Mouse (Mus musculus) mouse trophoblast stem cell (cell line): ENCODE measurements around the gene Pgrmc2.

Source experiments
- in situ Hi-C, 2 experiments: fragments of 300-500 bp; cut with MseI, MboI; formaldehyde crosslinking; loops; 2 replicates in 1 of 2; 3 replicates in 1 of 2; pipeline ENCODE4 v1.15.1; 2025

Gene Pgrmc2

DNA sequence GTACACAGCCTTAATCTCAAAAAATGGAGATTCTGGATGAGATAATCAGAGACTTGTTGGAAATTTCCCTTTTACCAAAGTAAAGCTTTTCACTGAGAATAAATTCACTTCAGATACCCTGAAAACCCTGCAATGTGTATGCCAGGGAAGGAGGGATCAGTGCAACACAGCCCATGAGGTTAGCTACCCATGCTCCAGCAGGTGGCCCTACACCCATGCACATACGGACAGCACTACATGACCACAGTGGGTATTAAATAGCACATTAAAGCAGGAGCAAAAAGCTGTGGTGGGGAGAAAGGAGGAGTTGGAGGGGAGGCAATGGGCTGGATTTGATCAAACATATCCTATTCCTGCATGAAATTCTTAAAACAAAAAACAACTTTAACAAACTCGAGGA, 12.3 kb downstream of the Pgrmc2 start:
- in situ Hi-C loops: no loop called here

DNA sequence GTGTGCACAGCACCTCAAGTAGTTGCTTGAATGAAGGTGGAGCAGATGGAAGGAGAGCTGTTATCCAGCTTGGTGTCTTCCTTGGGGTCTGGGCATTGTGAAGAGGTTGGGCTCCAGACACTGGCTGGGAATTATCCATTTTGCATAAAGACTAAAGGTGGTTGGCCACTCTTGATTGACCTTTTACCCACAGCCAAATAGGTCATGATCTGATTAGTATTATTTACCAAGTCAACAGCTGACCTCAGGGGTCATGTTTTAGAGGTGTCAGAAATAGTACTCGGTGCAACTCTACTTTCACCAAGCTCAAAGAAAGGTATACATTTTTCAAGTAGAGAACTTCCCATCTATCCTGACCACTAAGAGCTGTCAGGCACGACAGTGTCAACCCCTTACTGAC, 17.5 kb downstream of the Pgrmc2 start:
- in situ Hi-C loops: no loop called here

DNA sequence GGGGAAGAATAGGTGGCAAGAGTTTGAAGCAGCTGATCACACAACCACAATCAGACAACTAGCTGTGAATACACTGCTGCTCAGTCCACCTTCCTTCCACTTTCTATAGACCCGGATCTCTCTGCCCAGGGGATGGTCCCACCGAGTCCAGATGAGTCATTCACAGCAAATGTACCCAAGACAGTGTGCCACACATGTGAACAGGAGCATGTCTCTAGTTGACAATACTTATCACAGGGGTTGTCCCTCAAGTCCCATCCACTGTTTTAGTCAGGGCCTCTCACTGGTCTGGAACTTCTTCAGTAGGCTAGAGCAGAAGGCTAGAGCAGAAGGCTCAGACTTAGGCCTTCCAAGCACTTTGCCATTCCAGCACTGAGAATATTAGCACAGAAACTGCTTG, 20.1 kb downstream of the Pgrmc2 start:
- in situ Hi-C loops: no loop called here

DNA sequence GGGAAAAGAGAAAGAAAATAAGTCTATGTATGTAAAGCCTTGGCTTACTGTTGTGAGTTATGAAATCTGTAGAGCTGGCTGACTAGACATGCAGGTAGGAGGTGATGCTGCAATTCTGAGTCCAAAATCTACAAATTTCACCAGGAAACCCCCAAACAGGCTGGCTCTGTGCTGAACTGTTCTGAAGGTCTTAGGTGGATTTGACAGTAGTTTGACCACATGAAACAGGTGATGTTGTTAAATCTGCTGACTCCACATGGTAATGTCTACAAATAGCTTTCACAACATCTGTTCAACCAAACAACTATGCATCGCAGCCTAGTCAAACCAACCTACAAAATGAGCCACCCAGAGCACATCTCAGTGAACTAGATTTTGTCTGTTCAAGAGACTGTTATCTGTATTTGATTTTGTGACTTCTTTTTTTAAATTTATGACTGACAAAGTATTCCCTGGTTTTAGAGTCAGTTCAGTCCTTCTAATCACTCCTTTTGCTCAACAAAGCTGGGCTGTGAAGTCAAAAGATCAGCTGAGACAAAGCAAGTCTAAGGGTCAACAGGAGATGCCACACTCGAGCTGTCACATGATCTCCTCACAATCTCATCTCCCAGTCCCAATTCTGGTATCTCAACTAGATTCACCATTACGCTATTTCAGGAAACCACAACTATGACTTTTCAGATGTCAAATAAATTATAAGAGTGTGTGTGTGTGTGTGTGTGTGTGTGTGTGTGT, 20.8 kb downstream of the Pgrmc2 start:
- in situ Hi-C loops: no loop called here

DNA sequence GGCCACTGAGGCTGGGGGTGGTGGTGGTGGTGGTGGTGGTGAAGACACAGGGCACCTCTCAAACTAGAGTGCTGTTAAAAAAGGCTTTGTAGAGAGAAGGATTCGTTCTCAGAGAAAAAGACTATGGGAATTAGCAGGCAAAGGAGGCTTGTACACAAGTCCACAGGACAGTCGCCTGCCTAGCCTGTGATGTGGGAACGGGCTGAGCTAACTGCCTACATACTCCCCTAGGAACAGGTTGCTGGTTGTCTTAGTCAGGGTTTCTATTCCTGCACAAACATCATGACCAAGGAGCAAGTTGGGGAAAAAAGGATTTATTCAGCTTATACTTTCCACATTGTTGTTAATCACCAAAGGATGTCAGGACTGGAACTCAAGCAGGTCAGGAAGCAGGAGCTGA, 23.6 kb downstream of the Pgrmc2 start:
- in situ Hi-C loops: no loop called here

DNA sequence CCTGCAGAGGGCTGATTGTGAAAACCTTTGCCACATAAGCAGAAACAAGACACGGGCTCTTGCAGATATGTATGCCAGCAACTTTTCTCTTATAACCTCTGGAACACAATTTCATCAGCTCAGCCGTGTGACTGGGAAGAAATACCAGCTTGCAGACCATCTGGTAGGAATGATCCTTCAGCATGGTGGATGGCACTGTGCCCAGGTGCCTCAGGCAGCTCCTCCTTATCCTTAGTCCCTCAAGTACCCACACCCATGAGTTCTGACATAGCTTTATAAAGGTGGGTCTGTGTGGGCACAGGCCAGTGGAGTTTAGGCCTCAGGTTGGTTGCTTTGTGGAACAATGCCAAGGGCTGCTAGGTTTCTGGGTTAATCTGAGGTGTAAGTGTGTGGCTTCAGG, 24.5 kb downstream of the Pgrmc2 start:
- in situ Hi-C loops: no loop called here

DNA sequence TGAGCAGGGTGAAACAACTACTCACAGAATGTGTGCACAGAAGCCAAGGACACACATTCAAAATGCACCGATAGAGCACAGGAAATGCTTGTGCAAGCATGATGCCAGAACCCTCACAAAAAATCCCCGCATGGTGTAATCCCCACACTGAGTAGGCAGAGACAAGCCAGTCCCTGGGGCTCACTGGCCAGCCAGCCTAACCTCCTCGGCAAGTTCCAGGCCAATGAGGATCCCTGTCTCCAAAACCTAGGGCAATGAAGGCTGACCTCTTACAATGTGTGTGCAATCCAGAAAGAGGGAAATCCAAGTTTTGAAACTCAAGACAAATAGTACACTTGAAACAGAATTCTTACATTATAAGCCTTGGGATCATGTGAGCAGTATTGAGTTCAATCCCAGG, 29.5 kb downstream of the Pgrmc2 start:
- in situ Hi-C loops: no loop called here

DNA sequence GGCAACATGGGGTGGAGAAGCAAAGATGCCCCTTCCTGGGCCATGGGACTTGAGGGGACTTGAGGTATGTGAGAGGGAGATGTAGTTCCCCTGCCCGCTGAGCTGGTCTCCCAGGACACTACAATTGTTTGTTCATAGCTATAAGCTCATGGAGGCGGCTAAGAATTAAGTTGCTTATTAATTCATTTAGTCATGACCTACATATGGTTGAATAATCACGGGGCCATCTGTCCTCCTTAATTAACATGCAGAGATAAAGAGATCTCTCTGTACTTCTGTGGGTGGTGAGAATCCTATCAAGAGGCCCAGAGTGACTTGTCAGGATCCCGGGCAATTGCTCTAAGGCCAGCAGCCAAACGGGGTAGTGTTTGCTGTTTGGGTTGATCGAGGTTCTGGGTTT, 35.0 kb downstream of the Pgrmc2 start:
- in situ Hi-C loops: no loop called here

DNA sequence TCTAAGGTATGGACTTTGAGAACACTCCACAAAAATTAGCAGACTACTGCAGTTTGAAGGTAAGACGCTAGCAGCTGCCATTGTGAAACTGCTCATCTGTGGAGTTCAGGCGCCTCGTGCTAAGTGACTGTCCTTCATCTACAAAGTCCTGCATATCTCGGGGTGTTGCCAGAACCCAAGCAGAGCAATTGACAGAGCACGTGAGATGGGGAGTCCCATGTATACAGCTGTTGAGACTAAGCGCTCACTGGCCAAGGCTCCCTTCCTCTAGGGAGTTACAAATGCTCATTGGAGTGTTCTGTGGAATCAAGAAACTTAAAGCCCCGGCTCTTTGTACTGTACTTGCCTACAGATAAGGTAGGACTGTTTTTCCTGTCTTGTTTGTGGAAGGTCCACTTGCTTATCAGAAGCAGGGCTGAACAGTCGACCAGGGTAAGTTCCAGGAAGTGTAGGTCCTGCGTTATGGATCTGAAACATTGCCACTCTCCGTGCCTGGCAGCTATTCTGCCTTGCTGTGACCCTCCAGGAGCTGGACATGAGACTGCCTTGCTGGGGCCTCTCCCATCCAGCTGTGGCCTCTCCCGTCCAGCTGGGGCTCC, 39.0 kb downstream of the Pgrmc2 start:
- in situ Hi-C loops: no loop called here

DNA sequence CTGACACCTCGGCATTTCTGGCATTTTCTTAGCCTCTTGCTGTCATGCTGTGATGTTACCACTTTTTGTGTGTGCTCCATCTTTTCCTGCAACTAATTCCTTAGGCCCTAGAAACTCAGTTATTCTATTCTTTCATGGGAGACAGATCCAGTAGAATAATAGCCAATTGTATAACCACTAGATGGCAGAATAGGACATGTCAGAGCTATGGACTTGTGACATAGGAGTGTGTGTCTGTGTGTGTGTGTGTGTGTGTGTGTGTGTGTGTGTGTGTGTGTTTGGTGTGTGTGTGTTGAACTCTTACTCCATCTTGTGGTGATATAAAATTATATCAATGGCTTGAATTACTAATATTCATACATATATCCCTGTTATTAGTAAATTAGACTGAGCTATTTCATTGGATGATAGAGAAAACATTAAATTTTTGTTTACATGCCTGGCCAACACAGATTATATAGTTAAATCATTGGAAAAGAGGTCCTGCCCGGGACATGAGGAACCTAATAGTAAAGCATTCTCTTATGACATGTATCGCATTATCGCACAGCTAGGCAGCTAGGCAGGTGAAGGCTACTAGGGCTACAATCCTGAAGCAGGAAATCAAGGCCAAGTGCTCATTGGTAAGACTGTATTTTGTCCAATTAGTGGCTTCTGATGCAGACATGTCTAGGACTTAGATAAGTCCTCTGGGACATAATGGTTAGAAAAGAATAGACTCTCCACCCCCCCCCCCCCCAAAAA, 40.5 kb downstream of the Pgrmc2 start:
- in situ Hi-C loops: no loop called here

DNA sequence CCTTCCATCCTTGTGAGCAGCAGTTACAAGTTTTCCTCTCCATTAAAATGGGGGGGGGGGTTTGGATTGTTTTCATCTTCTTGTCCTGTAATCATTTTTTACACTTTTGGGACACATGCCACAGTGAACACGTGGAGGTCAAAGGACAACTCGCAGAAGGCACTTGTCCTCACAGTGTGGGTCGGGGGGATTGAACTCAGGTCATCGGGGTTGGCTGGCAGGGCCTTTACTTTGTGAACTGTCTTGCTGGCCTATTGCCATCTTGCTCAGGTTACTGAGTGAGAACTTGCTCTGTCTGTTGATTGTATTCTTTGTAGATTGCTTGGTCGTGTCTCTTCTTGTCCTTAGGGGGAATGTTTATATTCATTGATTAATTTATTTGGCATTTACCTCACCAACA, 41.6 kb downstream of the Pgrmc2 start:
- in situ Hi-C loops: no loop called here

DNA sequence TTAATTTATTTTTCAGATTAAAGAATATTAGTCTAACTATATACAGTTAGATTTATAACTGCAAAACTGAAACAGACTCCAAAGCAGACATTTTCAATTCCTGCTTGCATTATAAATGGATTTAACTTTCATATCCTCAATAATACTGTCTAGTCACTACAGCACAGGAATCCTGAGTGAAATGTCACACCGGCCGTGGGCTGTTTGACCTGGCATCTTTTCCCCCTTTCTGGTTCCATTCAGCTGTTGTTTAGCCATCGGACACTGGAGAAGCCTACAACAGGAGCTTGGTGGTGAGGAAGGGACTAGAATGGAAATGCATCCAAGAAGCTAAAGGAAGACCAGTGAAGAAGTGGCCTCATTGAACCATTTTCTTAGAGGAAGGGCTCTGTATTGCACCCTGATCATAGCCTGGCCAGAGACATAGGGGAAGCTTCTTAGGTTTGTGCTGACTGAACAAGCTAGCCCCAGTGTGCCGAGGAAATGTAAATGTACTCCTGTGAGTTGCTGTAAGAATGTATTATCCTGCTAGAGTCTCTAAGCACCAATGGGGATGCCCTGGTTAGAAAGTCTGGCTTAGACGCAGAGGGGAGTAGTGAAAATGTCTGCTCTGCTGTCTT, 44.4 kb downstream of the Pgrmc2 start:
- in situ Hi-C loops: no loop called here

DNA sequence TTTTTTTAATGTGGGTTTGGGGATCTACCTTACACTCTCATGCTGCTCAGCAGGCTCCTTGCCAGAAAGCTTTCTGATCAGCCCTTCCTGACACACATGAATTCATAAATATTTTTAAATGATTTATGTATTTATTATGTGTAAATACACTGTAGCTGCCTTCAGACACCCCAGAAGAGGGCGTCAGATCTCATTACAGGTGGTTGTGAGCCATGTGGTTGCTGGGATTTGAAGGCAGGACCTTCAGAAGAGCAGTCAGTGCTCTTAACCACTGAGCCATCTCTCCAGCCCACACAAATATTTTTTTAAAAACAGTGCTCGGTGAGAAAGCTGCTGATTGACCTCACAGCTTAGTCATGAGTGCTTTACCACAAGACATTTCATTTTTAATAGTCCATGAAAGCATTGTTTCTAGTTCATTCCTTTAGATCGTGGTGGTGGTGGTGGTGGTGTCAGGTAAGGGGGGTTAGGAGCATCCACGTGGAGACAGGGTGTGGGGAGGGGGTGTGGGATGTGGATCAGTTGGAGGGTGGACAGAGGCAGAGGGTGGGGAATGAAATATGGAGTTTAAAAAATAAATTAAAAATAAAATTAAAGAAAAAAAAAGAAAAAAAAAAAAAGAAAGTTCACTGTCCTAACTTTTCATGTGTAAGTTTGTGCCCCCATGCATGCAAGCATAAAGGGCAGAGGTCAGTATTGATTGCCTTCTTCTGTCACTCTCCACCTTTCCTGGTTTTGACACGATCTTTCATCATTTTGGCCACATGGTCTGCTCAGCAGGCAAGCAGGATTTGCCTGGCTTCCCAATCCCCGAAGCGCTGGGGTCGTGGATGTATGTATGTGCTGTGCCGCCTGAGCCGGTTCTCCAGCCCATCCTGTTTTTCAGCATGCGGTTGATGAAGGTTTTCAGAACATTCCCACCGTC, 51.3 kb downstream of the Pgrmc2 start:
- in situ Hi-C loops: no loop called here

DNA sequence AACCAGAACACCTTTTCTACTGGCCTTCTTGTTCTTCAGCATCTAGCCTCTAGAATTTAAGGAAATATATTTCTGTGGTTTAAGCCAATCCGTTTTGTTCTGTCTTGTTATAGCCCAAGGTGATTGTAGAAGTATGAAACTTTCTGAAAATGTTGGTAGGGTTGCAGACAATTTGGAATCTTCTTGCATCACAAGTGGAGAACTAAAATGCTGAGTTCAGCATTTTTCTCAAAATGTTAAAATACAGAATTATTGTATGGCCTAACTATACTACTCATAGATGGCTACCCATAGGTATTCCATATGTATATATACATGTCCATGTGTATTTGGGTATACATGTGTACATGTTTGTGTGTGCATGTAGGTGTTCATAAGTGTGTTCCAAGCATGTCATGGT, 52.1 kb downstream of the Pgrmc2 start:
- in situ Hi-C loops: no loop called here

DNA sequence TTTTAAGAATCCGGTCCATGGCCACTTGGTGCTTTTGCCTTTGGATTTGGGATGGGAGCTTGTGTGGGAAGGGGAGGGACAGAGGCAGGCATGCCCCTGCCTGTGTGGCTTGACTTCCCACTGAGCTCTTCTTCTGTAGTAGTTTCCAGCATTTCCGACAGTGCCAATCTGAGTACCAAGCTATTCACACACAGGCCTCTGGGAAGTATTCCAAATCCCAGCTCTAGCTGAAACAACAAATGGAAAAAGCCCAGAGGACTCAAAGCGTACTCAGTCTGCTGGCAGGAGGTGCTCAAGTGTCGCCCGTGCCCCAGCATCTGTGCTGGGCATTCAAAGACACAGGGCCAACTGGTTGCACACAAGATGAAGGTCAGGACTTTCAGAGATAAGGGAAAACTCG, 60.9 kb downstream of the Pgrmc2 start:
- in situ Hi-C loops: no loop called here

DNA sequence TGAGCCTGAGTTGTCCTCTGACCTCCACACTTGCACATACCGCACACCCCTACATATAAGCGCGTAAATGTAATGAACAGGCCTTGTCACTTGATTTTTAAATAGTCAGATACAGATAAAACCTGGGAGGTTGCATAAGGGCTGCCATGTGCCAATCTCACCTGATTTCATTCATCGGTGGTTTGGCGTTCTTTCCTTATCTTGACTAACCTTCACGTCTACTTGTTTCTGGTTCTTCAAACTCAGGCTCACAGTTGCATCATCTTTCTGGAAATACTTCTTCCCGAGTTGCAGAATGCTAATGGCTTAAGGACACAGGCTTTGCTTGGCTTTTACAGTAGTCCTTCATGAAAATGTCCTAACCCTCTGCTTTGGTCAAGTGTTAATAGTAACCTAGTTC, 62.2 kb downstream of the Pgrmc2 start:
- in situ Hi-C loops: no loop called here

DNA sequence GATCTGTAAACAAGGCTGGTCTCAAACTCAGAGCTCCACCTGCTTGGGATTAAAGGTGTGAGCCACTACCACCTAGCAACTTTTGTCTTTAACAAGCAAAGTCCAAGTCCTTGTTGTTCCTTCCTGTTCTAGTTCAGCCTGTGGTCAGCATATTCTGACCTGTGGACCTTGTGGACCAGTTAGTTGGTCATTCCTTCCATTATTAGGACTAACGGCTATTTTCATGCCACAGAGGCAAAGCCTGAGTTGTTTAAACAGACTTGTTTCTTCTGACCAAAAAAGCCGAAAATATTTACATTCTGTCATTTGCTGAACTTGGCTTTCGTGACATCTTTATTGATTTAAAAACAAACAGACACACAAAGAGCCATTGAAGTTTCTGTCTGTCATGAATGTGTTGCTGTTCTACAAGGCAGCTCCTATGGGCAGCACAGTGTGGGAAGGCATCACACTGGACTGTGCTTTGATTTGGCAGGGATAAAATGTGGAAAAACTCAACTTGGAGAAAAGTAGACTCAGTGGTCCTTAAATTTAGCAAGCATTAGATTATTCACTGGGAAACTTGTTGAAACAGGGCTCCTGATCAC, 64.7 kb downstream of the Pgrmc2 start:
- in situ Hi-C loops: no loop called here
